Mouse (Mus musculus) liver, embryonic 13.5 days (tissue): ENCODE data around the gene Ubtf. TPM values are rescaled to one million over a fixed set of nuclear protein-coding genes. Genes with fewer than 3 reads are reported as not detected.

Experiments used
- ATAC-seq: fragments of 200-750 bp; cut with Nextera tagmentation; 2 replicates; pipeline ENCODE4 v1.8.0; 2017; ENCODE audit warnings: low read depth, mild to moderate bottlenecking, moderate number of reproducible peaks, moderate library complexity
- DNase-seq: peaks from one replicate; pipeline ENCODE4 v3.0.0; 2022
- H3K27ac ChIP-seq: fragments of 300-500 bp; sonication (generic); 2 replicates; pipeline ENCODE4 v1.5.1; 2015; ENCODE audit warnings: moderate library complexity, mild to moderate bottlenecking, inconsistent platforms
- H3K27me3 ChIP-seq: fragments of 300-500 bp; sonication (generic); 2 replicates; pipeline ENCODE4 v1.6.1; 2015; ENCODE audit warnings: mild to moderate bottlenecking, inconsistent platforms
- H3K36me3 ChIP-seq: fragments of 300-500 bp; sonication (generic); 2 replicates; pipeline ENCODE4 v1.6.1; 2015; ENCODE audit warnings: mild to moderate bottlenecking, inconsistent platforms
- H3K4me1 ChIP-seq: fragments of 300-500 bp; sonication (generic); replicated peaks from 2 replicates; pipeline ENCODE4 v1.6.1; 2015; ENCODE audit warnings: inconsistent platforms
- H3K4me2 ChIP-seq: fragments of 300-500 bp; sonication (generic); 2 replicates; pipeline ENCODE4 v1.6.1; 2015; ENCODE audit warnings: inconsistent platforms, mild to moderate bottlenecking, moderate library complexity
- H3K4me3 ChIP-seq: fragments of 300-500 bp; sonication (generic); replicated peaks from 2 replicates; pipeline ENCODE4 v1.5.1; 2015; ENCODE audit warnings: mild to moderate bottlenecking, inconsistent platforms
- H3K9ac ChIP-seq: fragments of 300-500 bp; sonication (generic); 2 replicates; pipeline ENCODE4 v1.6.1; 2015; ENCODE audit warnings: mild to moderate bottlenecking, inconsistent platforms
- H3K9me3 ChIP-seq: fragments of 300-500 bp; sonication (generic); replicated peaks from 2 replicates; pipeline ENCODE4 v1.6.1; 2016; ENCODE audit warnings: inconsistent platforms
- WGBS: fragments of 180-500 bp; shearing (Covaris S2); methylation state at CpG from one replicate; pipeline ENCODE4 v1.1.7; 2015; ENCODE audit not compliant: insufficient replicate concordance; 5-methylcytosine and 5-hydroxymethylcytosine counted together
- polyA plus RNA-seq: library from polyadenylated mRNA; unstranded; fragments of >200 nt; fragmentation: Nextera tagmentation; extraction: Ambion mirVana; gene quantifications from 2 replicates; pipeline ENCODE4 v1.2.1, GENCODE M21; 2015

The Ubtf gene
- polyA plus RNA-seq, 1 experiment from 2014 or later: 70.0 TPM

GRCm38 (mm10) chr11:102317298-102317900 lies 2.1 kb downstream of the Ubtf start:
- Histone ChIP-seq H3K27ac (peak overlapping the region; percentile 99), H3K4me1 (peaks cover 57% of the 10 kb centered on the region), H3K4me3 (peak overlapping the region; percentile 99), H3K9ac (peak overlapping the region; percentile 100), H3K9me3 (no peaks in the 10 kb centered on the region), H3K36me3 (peaks cover 35% of the 10 kb centered on the region), H3K4me2 (peak overlapping the region; percentile 99), H3K27me3 (peaks cover 11% of the 10 kb centered on the region; the same call in 1 of the 2 replicates)
- peak; percentile 15 for ATAC-seq
- WGBS: under 1% methylated on average over 70 of the region's 87 CpGs
- DNase-seq: peak; percentile 55

- Histone ChIP-seq H3K4me3 (peak overlapping the region; percentile 99), H3K9me3 (no peaks in the 10 kb centered on the region), H3K27me3 (peaks cover 6% of the 10 kb centered on the region; the same call in 1 of the 2 replicates), H3K36me3 (peaks cover 42% of the 10 kb centered on the region), H3K4me2 (peak overlapping the region; percentile 99), H3K4me1 (peaks cover 64% of the 10 kb centered on the region), H3K27ac (peak overlapping the region; percentile 99), H3K9ac (peak overlapping the region; percentile 100)
- under 1% methylated on average over 56 of the region's 80 CpGs for WGBS
- peak; percentile 57 for ATAC-seq
- DNase-seq: peak; percentile 91
These were observed 2.8 kb downstream of the Ubtf start for GRCm38 (mm10) chr11:102316572-102317297.

- Histone ChIP-seq H3K27me3 (no peaks in the 10 kb centered on the region), H3K4me1 (peaks cover 70% of the 10 kb centered on the region), H3K4me2 (peak overlapping the region; percentile 99), H3K27ac (peak overlapping the region; percentile 88), H3K9ac (peak overlapping the region; percentile 100), H3K9me3 (no peaks in the 10 kb centered on the region), H3K36me3 (peaks cover 50% of the 10 kb centered on the region), H3K4me3 (peak overlapping the region; percentile 99)
- 10% methylated on average over 14 of the region's 14 CpGs for WGBS
- ATAC-seq (no peak), DNase-seq (no peak)
These were observed 3.6 kb downstream of the Ubtf start for GRCm38 (mm10) chr11:102315690-102316571.

- H3K9ac ChIP-seq: peak overlapping the region; percentile 100
- 74% methylated on average over 12 of the region's 12 CpGs for whole genome bisulfite sequencing
- H3K27me3 ChIP-seq: no peaks in the 10 kb centered on the region
- ATAC-seq (no peak), DNase-seq (no peak)
- H3K36me3 ChIP-seq: peaks cover 66% of the 10 kb centered on the region
- peaks cover 71% of the 10 kb centered on the region for H3K4me1 ChIP-seq
- H3K9me3 ChIP-seq: no peaks in the 10 kb centered on the region
- H3K4me2 ChIP-seq: 0 out of 2 replicates have a peak overlapping the region, but pooled peaks have one; percentile 10
- no peak overlapping the region for H3K4me3 ChIP-seq
- no peak overlapping the region; the same call in 1 of the 2 replicates for H3K27ac ChIP-seq
These were observed 5.2 kb downstream of the Ubtf start for GRCm38 (mm10) chr11:102314321-102314720.

GRCm38 (mm10) chr11:102312586-102312985 lies 7.0 kb downstream of the Ubtf start:
- H3K4me2 ChIP-seq: no peak overlapping the region
- peaks cover 80% of the 10 kb centered on the region for H3K36me3 ChIP-seq
- H3K27me3 ChIP-seq: no peaks in the 10 kb centered on the region
- WGBS: 86% methylated on average over 6 of the region's 6 CpGs
- no peaks in the 10 kb centered on the region for H3K9me3 ChIP-seq
- peak overlapping the region; percentile 84; the same call in 1 of the 2 replicates for H3K27ac ChIP-seq
- H3K9ac ChIP-seq: peak overlapping the region; percentile 33; the same call in 1 of the 2 replicates
- DNase-seq (no peak), ATAC-seq (no peak)
- H3K4me3 ChIP-seq: no peak overlapping the region
- peaks cover 88% of the 10 kb centered on the region for H3K4me1 ChIP-seq

GRCm38 (mm10) chr11:102311966-102312365 lies 7.6 kb downstream of the Ubtf start:
- Histone ChIP-seq H3K4me1 (peaks cover 89% of the 10 kb centered on the region), H3K4me2 (0 out of 2 replicates have a peak overlapping the region, but pooled peaks have one; percentile 2), H3K36me3 (peaks cover 87% of the 10 kb centered on the region), H3K27me3 (no peaks in the 10 kb centered on the region), H3K9ac (0 out of 2 replicates have a peak overlapping the region, but pooled peaks have one; percentile 33), H3K4me3 (no peak overlapping the region), H3K27ac (peak overlapping the region; percentile 84), H3K9me3 (no peaks in the 10 kb centered on the region)
- DNase-seq (no peak), ATAC-seq (no peak)
- WGBS: 84% methylated on average over 4 of the region's 4 CpGs

- H3K9me3 ChIP-seq: no peaks in the 10 kb centered on the region
- peak overlapping the region; percentile 82 for H3K4me2 ChIP-seq
- peaks cover 85% of the 10 kb centered on the region for H3K4me1 ChIP-seq
- ATAC-seq: peak; percentile 2; the same call in 1 of the 2 replicates
- H3K4me3 ChIP-seq: peak overlapping the region; percentile 61
- peaks cover 96% of the 10 kb centered on the region for H3K36me3 ChIP-seq
- no peak for DNase-seq
- no peaks in the 10 kb centered on the region for H3K27me3 ChIP-seq
- H3K9ac ChIP-seq: peak overlapping the region; percentile 72
- WGBS: 48% methylated on average over 36 of the region's 38 CpGs
- H3K27ac ChIP-seq: peak overlapping the region; percentile 84
These were observed 8.5 kb downstream of the Ubtf start for GRCm38 (mm10) chr11:102310768-102311695.

GRCm38 (mm10) chr11:102309821-102310617 lies 9.5 kb downstream of the Ubtf start:
- H3K4me2 ChIP-seq: peak overlapping the region; percentile 82
- H3K27me3 ChIP-seq: no peaks in the 10 kb centered on the region
- peak overlapping the region; percentile 72 for H3K9ac ChIP-seq
- DNase-seq (no peak), ATAC-seq (no peak)
- peak overlapping the region; percentile 61 for H3K4me3 ChIP-seq
- H3K4me1 ChIP-seq: peaks cover 78% of the 10 kb centered on the region
- H3K36me3 ChIP-seq: peaks cover 97% of the 10 kb centered on the region
- WGBS: 71% methylated on average over 22 of the region's 22 CpGs
- peak overlapping the region; percentile 84 for H3K27ac ChIP-seq
- H3K9me3 ChIP-seq: no peaks in the 10 kb centered on the region

- under 1% methylated on average over 27 of the region's 27 CpGs for WGBS
- Histone ChIP-seq H3K4me2 (peak overlapping the region; percentile 82), H3K4me1 (peaks cover 68% of the 10 kb centered on the region), H3K36me3 (peaks cover 88% of the 10 kb centered on the region), H3K27me3 (no peaks in the 10 kb centered on the region), H3K9ac (peak overlapping the region; percentile 72), H3K4me3 (peak overlapping the region; percentile 61), H3K27ac (peak overlapping the region; percentile 84), H3K9me3 (no peaks in the 10 kb centered on the region)
- peak; percentile 97 for DNase-seq
- ATAC-seq: peak; percentile 94
These were observed 10.6 kb downstream of the Ubtf start for GRCm38 (mm10) chr11:102308979-102309378.
